Mouse (Mus musculus): ENCODE data around the gene Gprc5d. TPM values are rescaled to one million over a fixed set of nuclear protein-coding genes. Genes with fewer than 3 reads are reported as not detected.

Gprc5d gene
- not detected in 2 replicates for polyA plus RNA-seq (2015; fragmentation: Nextera tagmentation; extraction: Ambion mirVana)

- no peak within 1 kb of the TSS for H3K4me3 ChIP-seq (ENCODE audit: low read length)
- no peak within 1 kb of the TSS for H3K4me2 ChIP-seq (replicated peaks; ENCODE audit: low read depth, low read length)
- no peak within 1 kb of the TSS for H3K9ac ChIP-seq (replicated peaks; ENCODE audit: low read length)
- 81% methylated on average over 5 of the region's 5 CpGs for WGBS
- H3K27ac ChIP-seq (ENCODE audit: low read length): no peak within 1 kb of the TSS
- no peaks in the 10 kb centered on the region for H3K4me1 ChIP-seq (ENCODE audit: insufficient read depth, low read length)
- no peaks in the 10 kb centered on the region for H3K27me3 ChIP-seq (ENCODE audit: insufficient read depth, low read length)
- ATAC-seq (ENCODE audit: low FRiP score, low TSS enrichment): no peak
- peaks cover 4% of the 10 kb centered on the region; the same call in 1 of the 2 replicates for H3K9me3 ChIP-seq (ENCODE audit: low read length)
- H3K36me3 ChIP-seq (ENCODE audit: insufficient read depth, low read length): no peaks in the 10 kb centered on the region
These were observed at the start of gene Gprc5d for GRCm38 (mm10) chr6:135118183-135118582. Gene Gprc5d, minus strand, starts transcription at chr6:135118283.

GRCm38 (mm10) chr6:135166712-135167111, 48.6 kb upstream of the Gprc5d start:
- ATAC-seq (ENCODE audit: low FRiP score, low TSS enrichment): no peak
- peak overlapping the region; percentile 39; the same call in 1 of the 2 replicates for H3K9ac ChIP-seq (replicated peaks; ENCODE audit: low read length)
- H3K4me3 ChIP-seq (ENCODE audit: low read length): peak overlapping the region; percentile 76; the same call in 1 of the 2 replicates
- peak overlapping the region; percentile 87 for H3K4me2 ChIP-seq (replicated peaks; ENCODE audit: low read depth, low read length)
- no peaks in the 10 kb centered on the region for H3K36me3 ChIP-seq (ENCODE audit: insufficient read depth, low read length)
- WGBS: 59% methylated on average over 5 of the region's 5 CpGs
- no peaks in the 10 kb centered on the region for H3K27me3 ChIP-seq (ENCODE audit: insufficient read depth, low read length)
- H3K9me3 ChIP-seq (ENCODE audit: low read length): no peaks in the 10 kb centered on the region
- peaks cover 16% of the 10 kb centered on the region; the same call in 1 of the 2 replicates for H3K4me1 ChIP-seq (ENCODE audit: insufficient read depth, low read length)
- peak overlapping the region; percentile 95; the same call in 1 of the 2 replicates for H3K27ac ChIP-seq (ENCODE audit: low read length)

DNA sequence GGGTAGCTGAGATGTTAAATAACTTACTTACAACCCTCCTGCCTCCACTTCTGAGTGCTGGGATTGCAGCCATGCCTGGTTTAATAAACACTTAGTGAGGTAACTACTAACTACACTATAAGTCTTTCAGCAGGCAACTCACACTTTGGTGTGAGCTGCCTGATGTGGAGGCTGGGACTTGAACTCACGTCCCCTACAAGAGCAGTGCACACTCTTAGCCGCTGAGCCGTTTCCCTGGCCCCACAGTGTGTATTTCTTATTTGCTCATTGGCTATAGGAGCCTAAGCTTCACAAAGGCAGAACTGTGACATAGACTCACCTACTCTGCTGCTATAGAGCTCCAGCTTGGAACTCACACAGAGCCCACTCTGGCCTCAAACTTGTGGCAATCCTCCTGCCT, 48.2 kb upstream of the Gprc5d start:
- no peak overlapping the region for H3K4me2 ChIP-seq (replicated peaks; ENCODE audit: low read depth, low read length)
- H3K4me3 ChIP-seq (ENCODE audit: low read length): no peak overlapping the region
- H3K9me3 ChIP-seq (ENCODE audit: low read length): no peaks in the 10 kb centered on the region
- no peaks in the 10 kb centered on the region for H3K36me3 ChIP-seq (ENCODE audit: insufficient read depth, low read length)
- ATAC-seq (ENCODE audit: low FRiP score, low TSS enrichment): no peak
- no peak overlapping the region for H3K27ac ChIP-seq (ENCODE audit: low read length)
- WGBS: 87% methylated on average over 3 of the region's 3 CpGs
- no peaks in the 10 kb centered on the region for H3K27me3 ChIP-seq (ENCODE audit: insufficient read depth, low read length)
- H3K9ac ChIP-seq (replicated peaks; ENCODE audit: low read length): no peak overlapping the region
- H3K4me1 ChIP-seq (ENCODE audit: insufficient read depth, low read length): peaks cover 16% of the 10 kb centered on the region; the same call in 1 of the 2 replicates

DNA sequence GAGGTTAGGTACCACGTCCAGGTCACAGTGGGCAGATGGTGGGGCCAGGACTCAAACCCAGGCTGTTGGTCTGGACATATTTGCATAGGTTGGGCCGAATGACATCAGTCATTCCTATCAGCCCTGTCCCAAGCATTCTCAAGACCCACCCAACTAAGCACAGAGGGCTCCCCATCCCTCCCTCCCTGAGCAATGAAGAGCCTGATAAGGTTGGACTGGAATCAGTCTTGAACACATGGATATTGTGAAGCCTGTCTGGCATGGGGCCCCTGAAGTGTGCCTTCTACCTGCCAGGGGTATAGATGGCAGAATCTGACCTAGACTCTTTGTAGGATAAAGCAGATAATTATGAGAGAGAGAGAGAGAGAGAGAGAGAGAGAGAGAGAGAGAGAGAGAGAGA, 47.6 kb upstream of the Gprc5d start:
- no peak overlapping the region for H3K4me3 ChIP-seq (ENCODE audit: low read length)
- H3K9me3 ChIP-seq (ENCODE audit: low read length): no peaks in the 10 kb centered on the region
- H3K4me2 ChIP-seq (replicated peaks; ENCODE audit: low read depth, low read length): no peak overlapping the region
- no peak overlapping the region for H3K27ac ChIP-seq (ENCODE audit: low read length)
- ATAC-seq (ENCODE audit: low FRiP score, low TSS enrichment): no peak
- H3K9ac ChIP-seq (replicated peaks; ENCODE audit: low read length): no peak overlapping the region
- H3K36me3 ChIP-seq (ENCODE audit: insufficient read depth, low read length): no peaks in the 10 kb centered on the region
- H3K4me1 ChIP-seq (ENCODE audit: insufficient read depth, low read length): peaks cover 16% of the 10 kb centered on the region; the same call in 1 of the 2 replicates
- 77% methylated on average over 2 of the region's 2 CpGs for WGBS
- H3K27me3 ChIP-seq (ENCODE audit: insufficient read depth, low read length): no peaks in the 10 kb centered on the region

- Histone ChIP-seq H3K36me3 (ENCODE audit: insufficient read depth, low read length) (no peaks in the 10 kb centered on the region), H3K4me1 (ENCODE audit: insufficient read depth, low read length) (peaks cover 16% of the 10 kb centered on the region; the same call in 1 of the 2 replicates), H3K4me2 (replicated peaks; ENCODE audit: low read depth, low read length) (no peak overlapping the region), H3K27me3 (ENCODE audit: insufficient read depth, low read length) (no peaks in the 10 kb centered on the region), H3K9ac (replicated peaks; ENCODE audit: low read length) (no peak overlapping the region), H3K4me3 (ENCODE audit: low read length) (no peak overlapping the region), H3K9me3 (ENCODE audit: low read length) (no peaks in the 10 kb centered on the region), H3K27ac (ENCODE audit: low read length) (no peak overlapping the region)
- ATAC-seq (ENCODE audit: low FRiP score, low TSS enrichment): no peak
- 48% methylated on average over 3 of the region's 3 CpGs for WGBS
These were observed 47.1 kb upstream of the Gprc5d start for GRCm38 (mm10) chr6:135165191-135165590.

DNA sequence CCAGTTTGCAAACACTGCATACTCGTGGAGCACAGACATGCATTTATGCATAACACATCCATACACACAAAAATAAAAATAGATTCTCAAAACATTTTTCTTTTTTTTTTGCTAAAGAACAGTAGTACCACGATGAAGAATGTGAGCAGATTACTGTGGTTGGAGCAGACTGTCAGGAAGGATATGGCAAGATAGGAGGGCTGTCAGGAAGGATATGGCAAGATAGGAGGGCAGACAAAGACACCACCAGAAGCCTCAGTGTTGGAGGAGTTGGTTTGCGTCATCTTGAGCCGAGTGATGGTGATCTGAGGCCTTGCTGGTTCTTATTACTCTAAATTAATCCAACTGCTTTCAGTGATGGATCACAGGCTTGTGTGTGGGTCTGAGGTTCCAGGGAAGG, 44.8 kb upstream of the Gprc5d start:
- Histone ChIP-seq H3K4me3 (ENCODE audit: low read length) (no peak overlapping the region), H3K4me2 (replicated peaks; ENCODE audit: low read depth, low read length) (no peak overlapping the region), H3K27ac (ENCODE audit: low read length) (no peak overlapping the region), H3K27me3 (ENCODE audit: insufficient read depth, low read length) (no peaks in the 10 kb centered on the region), H3K9ac (replicated peaks; ENCODE audit: low read length) (no peak overlapping the region), H3K9me3 (ENCODE audit: low read length) (no peaks in the 10 kb centered on the region), H3K4me1 (ENCODE audit: insufficient read depth, low read length) (peaks cover 16% of the 10 kb centered on the region; the same call in 1 of the 2 replicates), H3K36me3 (ENCODE audit: insufficient read depth, low read length) (no peaks in the 10 kb centered on the region)
- ATAC-seq (ENCODE audit: low FRiP score, low TSS enrichment): no peak
- WGBS: 74% methylated on average over 4 of the region's 4 CpGs

GRCm38 (mm10) chr6:135162311-135162710, 44.2 kb upstream of the Gprc5d start:
- WGBS: 82% methylated on average over 3 of the region's 3 CpGs
- no peak overlapping the region for H3K9ac ChIP-seq (replicated peaks; ENCODE audit: low read length)
- peaks cover 16% of the 10 kb centered on the region; the same call in 1 of the 2 replicates for H3K4me1 ChIP-seq (ENCODE audit: insufficient read depth, low read length)
- no peak for ATAC-seq (ENCODE audit: low FRiP score, low TSS enrichment)
- no peaks in the 10 kb centered on the region for H3K36me3 ChIP-seq (ENCODE audit: insufficient read depth, low read length)
- H3K4me2 ChIP-seq (replicated peaks; ENCODE audit: low read depth, low read length): no peak overlapping the region
- no peaks in the 10 kb centered on the region for H3K9me3 ChIP-seq (ENCODE audit: low read length)
- no peak overlapping the region for H3K4me3 ChIP-seq (ENCODE audit: low read length)
- H3K27me3 ChIP-seq (ENCODE audit: insufficient read depth, low read length): no peaks in the 10 kb centered on the region
- H3K27ac ChIP-seq (ENCODE audit: low read length): no peak overlapping the region

- ATAC-seq (ENCODE audit: low FRiP score, low TSS enrichment): no peak
- no peaks in the 10 kb centered on the region for H3K27me3 ChIP-seq (ENCODE audit: insufficient read depth, low read length)
- 72% methylated on average over 4 of the region's 4 CpGs for WGBS
- H3K9me3 ChIP-seq (ENCODE audit: low read length): no peaks in the 10 kb centered on the region
- H3K9ac ChIP-seq (replicated peaks; ENCODE audit: low read length): no peak overlapping the region
- no peak overlapping the region for H3K27ac ChIP-seq (ENCODE audit: low read length)
- H3K4me3 ChIP-seq (ENCODE audit: low read length): no peak overlapping the region
- peaks cover 14% of the 10 kb centered on the region; the same call in 1 of the 2 replicates for H3K4me1 ChIP-seq (ENCODE audit: insufficient read depth, low read length)
- H3K36me3 ChIP-seq (ENCODE audit: insufficient read depth, low read length): no peaks in the 10 kb centered on the region
- no peak overlapping the region for H3K4me2 ChIP-seq (replicated peaks; ENCODE audit: low read depth, low read length)
These were observed 43.3 kb upstream of the Gprc5d start for GRCm38 (mm10) chr6:135161356-135161755.

GRCm38 (mm10) chr6:135158509-135158908, 40.4 kb upstream of the Gprc5d start:
- Histone ChIP-seq H3K36me3 (ENCODE audit: insufficient read depth, low read length) (no peaks in the 10 kb centered on the region), H3K27me3 (ENCODE audit: insufficient read depth, low read length) (no peaks in the 10 kb centered on the region), H3K9ac (replicated peaks; ENCODE audit: low read length) (no peak overlapping the region), H3K9me3 (ENCODE audit: low read length) (no peaks in the 10 kb centered on the region), H3K27ac (ENCODE audit: low read length) (no peak overlapping the region), H3K4me3 (ENCODE audit: low read length) (no peak overlapping the region), H3K4me1 (ENCODE audit: insufficient read depth, low read length) (0 out of 2 replicates have a peak, but pooled peaks cover 3% of the 10 kb centered on the region), H3K4me2 (replicated peaks; ENCODE audit: low read depth, low read length) (no peak overlapping the region)
- WGBS: 67% methylated on average over 4 of the region's 4 CpGs
- no peak for ATAC-seq (ENCODE audit: low FRiP score, low TSS enrichment)

- Histone ChIP-seq H3K4me1 (ENCODE audit: insufficient read depth, low read length) (no peaks in the 10 kb centered on the region), H3K27ac (ENCODE audit: low read length) (no peak overlapping the region), H3K27me3 (ENCODE audit: insufficient read depth, low read length) (no peaks in the 10 kb centered on the region), H3K4me3 (ENCODE audit: low read length) (no peak overlapping the region), H3K9me3 (ENCODE audit: low read length) (no peaks in the 10 kb centered on the region), H3K9ac (replicated peaks; ENCODE audit: low read length) (no peak overlapping the region), H3K4me2 (replicated peaks; ENCODE audit: low read depth, low read length) (no peak overlapping the region), H3K36me3 (ENCODE audit: insufficient read depth, low read length) (peaks cover 3% of the 10 kb centered on the region; the same call in 1 of the 2 replicates)
- WGBS: 74% methylated on average over 4 of the region's 4 CpGs
- ATAC-seq (ENCODE audit: low FRiP score, low TSS enrichment): no peak
These were observed 39.4 kb upstream of the Gprc5d start for GRCm38 (mm10) chr6:135157496-135157895.

All from kidney, embryonic 16.5 days (tissue).